Mouse (Mus musculus) spleen, adult 12 weeks (tissue): ENCODE data around the gene Ccdc88c.

Experiments used
- DNase-seq: peaks from one replicate; pipeline ENCODE4 v3.0.0; 2022; ENCODE audit warnings: low spot score

Ccdc88c gene

GRCm38 (mm10) chr12:100996378-100996898 is 32.4 kb downstream of the Ccdc88c start:
- no peak for DNase-seq

DNA sequence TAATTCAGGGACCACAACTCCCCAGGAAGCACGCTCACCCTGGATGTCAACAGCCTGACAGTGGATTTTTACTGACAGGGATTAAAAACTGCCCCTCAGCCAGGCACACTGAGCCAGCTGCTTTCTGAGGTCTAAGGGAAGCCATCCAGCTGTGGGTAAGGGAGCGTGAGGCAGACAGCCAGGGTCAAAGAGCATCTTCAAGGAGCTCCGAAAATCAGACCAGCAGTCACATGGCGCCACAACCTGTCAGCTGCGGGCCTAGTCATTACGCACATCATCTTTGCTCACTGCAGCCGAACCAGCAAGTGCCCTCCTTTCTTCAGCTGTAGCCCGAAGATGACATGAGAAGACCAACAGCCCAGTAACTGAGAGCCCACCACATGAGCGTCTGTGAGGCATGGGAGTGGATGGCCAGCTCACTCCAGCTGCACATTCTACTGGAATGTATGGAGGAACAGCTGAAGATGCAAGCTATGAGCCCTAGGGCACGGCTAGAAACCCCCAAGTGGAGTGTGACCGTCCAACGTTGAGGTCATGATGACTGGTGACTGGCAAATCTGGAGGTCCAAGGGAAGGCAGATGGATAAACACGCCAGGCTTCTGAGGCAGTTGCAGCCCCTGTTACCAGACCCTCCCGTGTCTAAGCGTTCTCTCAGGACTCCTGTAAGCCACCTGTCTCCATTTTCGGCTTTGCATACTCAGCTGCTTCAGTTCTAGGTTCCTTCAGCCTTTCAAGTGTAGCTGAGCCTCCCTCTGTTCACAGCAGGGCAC is 33.1 kb downstream of the Ccdc88c start:
- DNase-seq, result no peak

DNA sequence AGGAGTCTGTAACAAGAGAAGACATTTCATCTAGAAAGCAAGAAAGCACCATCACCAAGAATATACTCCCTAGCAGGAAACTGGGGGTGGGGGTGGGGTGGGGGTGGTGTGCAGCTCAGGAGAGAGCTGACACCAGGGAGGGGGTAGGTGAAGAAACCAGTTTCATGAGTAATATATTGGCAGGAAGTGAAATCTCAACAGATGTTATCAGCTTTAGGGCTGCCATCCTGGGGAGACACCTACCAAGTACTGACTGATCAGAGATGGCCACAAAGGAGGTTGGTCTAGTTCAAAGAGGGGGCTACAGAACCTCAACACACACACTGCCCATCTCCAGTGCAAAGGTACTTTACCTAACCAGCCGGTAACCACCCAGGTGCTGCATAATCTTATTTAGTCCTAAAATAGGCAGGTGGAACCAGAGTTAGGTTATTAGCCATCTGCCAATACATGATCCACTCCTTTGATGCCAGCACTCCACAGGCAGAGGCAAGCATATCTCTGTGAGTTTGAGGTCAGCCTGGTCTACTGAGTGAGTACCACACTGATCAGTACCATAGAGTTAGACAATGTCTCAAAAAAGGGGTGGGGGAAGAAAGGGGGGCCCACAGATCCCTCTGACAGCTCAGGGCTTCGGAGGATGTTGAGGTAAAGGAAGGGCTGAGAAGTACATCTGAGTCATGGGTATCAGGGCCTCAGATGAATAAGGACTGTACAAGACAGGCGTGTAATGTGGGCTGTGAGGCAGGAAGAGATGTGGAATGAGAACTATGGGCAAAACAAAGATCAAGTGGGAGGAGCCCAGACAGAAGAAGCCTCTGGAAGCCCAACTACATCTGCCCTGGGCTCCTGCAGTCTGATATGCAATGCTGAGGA is 34.5 kb downstream of the Ccdc88c start:
- no peak for DNase-seq

GRCm38 (mm10) chr12:100993146-100993545 is 35.7 kb downstream of the Ccdc88c start:
- no peak for DNase-seq

DNA sequence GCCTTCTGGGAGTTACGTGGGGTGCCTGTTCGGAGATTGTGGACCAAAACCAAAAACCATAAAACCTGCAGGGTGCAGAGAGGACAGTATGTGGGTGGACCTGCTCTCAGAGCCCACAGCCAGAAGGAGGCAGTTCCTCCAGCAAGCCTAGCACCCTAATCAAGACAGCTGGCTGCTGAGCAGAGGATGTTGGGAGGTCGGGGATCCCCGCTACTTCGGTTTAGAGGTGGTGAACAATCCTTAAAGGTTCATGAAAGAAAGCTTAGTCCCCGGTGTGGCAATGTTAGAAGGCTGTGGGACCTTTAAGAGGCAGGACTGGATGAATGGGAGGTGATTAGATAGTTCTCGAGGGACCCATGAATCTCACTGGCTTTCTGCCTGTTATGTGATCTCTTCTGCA is 36.4 kb downstream of the Ccdc88c start:
- no peak for DNase-seq

DNA sequence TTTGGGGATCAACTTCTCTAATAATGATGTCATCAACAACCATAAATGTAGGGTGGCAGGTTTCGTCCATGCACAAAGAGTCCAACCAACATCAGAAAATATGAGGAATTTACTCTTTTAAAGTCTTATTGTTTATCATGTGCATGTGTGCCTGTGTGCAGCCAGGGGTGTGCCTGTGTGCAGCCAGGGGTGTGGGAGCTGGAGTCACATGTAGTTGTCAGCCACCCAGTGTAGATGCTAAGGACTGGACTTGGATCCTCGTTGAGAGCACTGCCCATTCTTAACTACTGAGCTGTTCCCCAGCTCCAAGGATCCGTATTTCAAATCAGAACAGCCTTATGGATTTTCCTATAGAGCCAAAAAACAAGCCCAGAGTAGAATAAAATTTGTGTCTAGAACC is 37.7 kb downstream of the Ccdc88c start:
- DNase-seq, result no peak

- DNase-seq, result no peak
Observed at GRCm38 (mm10) chr12:100990291-100990690, 38.6 kb downstream of the Ccdc88c start.

GRCm38 (mm10) chr12:100989780-100990288 is 39.0 kb downstream of the Ccdc88c start:
- no peak for DNase-seq

GRCm38 (mm10) chr12:100988324-100989130 is 40.3 kb downstream of the Ccdc88c start:
- DNase-seq, result no peak

DNA sequence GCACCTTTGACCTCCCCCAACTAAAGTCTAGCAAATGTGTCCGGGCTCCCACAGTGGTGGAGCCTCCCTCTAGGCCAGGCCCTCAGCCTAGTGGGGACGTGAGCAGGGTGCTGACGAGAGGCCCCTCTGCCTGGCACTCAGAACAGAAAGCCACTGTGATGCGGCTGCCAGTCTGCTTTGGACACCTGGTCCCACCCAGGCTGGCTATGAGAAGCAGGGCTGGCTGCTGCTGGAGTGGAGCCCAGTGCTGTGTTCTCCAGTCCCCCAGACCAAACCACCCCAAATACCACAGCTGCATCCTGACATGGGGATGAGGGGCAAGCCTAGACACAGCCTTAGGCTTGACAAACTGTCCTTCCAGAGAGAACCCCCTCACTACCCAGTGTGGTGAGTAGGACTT is 42.4 kb downstream of the Ccdc88c start:
- no peak for DNase-seq

DNA sequence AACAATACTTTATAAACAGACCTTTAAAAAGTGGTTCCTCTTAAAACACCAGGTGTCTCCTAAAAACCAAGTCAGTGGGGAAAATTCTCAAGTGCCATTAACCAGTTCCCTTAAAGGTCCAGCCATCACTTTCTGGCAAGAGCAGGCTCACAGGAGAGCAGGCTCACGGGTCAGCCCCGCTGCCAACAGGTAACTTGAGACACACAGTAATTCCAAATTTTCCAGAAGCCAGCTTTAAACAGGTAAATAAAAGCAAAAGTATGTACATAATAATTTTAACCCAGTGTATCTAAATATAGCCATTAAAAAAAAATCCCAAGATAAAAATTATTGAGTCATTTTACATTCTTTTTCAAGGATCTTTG is 43.1 kb downstream of the Ccdc88c start:
- no peak for DNase-seq

GRCm38 (mm10) chr12:100985050-100985792 is 43.6 kb downstream of the Ccdc88c start:
- DNase-seq, result no peak

- no peak for DNase-seq
Observed at GRCm38 (mm10) chr12:100983565-100983964, 45.3 kb downstream of the Ccdc88c start.

DNA sequence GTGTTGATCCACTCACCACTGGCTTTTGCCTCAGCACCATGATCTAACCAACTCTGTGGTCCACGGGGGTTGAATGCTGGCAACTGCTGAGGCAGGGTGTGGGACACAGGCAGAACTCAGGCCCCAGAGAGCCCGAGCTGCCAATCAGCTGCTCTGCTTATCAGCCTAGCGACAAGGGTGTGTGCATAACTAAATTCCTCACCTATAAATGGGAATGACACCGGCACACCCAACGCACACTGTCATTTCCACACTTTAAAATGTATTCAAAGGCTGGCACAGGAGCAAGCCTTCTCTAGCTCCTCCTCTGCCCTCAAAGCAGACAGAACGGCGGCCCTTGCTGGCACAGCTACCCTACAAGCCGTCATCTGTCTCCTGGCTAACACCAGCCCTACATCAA is 46.6 kb downstream of the Ccdc88c start:
- DNase-seq, result no peak

- DNase-seq, result no peak
Observed at GRCm38 (mm10) chr12:100980551-100981008, 48.3 kb downstream of the Ccdc88c start.

DNA sequence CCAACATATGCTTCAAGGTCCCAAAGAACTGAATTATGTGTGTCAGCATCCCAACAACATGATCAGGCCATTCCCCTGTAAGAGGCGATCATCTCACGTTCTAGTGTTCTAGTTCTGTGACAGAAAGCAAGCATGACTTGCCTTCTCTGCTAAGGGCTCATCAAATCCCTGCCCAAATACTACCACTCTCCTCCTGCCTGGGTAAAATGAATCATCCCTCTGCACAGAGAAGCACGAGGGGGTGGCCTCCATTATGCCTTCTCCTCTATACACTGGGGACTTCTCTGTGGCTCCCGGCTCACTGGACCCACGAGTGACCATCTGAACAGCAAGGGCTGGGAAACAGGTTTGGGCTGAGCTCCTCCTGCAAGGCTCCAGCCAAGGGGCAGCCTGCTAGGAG is 49.2 kb downstream of the Ccdc88c start:
- no peak for DNase-seq

DNA sequence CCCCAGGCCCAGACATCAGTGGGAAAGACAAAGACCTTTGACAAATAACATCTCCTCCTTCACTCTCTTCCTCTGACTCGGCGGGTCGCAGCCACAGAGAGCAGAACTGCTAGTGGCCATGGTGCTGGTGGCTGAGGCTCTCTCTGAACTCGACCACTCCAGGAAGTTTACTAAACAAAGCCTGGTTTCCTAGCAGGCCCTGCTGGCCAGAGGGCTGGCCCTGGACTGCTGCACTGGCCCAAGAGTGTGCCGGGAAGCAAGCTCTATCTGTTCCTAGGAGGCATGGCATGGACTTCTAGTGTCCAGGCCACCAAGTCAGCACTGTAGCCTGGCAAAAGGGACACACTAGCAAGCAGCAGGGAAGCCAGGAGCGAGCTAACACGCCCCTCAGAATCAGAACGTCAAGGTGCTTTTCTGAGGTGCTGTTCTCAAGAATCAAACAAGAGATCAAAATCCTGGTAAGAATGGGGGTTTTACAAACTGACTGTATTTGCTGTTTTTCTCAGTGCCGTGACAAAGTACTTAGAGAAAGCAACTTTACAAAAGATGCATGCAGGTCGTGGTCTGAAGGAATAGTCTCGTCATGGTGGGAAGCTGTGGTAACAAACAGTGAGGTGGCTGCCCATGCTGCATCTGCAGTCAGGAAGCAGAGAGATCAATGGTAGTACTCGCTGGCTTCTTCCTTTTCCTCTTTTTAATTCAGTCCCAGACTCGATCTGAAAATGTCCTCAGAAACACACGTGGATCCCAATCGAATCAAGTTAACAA is 50.7 kb downstream of the Ccdc88c start:
- no peak for DNase-seq

DNA sequence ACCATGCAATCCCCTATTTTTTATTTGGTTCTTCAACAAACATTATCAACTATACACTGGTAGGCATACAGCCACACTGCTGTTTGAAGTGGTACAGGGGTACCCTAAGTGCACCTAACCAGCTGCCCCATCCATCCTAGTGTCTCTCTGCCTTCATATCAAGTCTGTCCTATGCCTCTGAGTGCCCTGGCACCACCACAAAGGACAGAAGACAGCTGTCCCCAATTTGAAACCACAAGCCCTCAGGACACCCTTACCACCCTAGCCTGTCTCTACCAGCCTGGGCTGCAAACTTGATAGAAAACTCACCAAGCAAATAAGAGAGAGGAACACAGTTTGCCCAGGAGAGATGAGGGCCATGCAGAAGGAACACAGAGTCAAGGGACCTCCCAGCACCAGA is 51.3 kb downstream of the Ccdc88c start:
- no peak for DNase-seq

GRCm38 (mm10) chr12:100969808-100970207 is 59.0 kb downstream of the Ccdc88c start:
- DNase-seq, result no peak

DNA sequence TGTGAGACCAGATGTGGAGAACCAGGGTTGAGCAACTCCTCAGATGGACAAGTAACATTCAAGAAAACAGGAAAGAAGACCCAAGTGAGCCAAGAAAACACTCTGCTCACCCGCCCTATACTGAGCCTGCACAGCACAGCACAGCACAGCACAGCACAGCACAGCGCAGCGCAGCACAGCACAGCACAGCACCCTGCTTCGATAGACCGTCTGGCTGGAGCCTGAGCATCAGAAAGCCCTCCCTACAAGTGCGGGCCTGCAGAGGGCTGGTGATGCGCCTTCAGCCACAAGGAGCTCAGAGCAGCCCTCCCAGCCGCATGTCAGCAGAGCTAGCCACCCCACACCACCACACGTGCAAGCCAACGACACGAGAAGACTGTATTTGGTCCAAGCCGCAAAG is 61.5 kb downstream of the Ccdc88c start:
- DNase-seq, result no peak
